Mouse (Mus musculus): ENCODE data around the gene Gm49358.

- no peak for TF ChIP-seq CTCF (conservative IDR thresholded peaks at IDR 0.05; ENCODE audit: insufficient read depth, insufficient read length, low read depth, low read length)
- TF ChIP-seq POLR2A (IDR thresholded peaks at IDR 0.05; ENCODE audit: low read depth, low read length) = no peak
These were observed 8.5 kb downstream of the Gm49358 start for GRCm38 (mm10) chr10:86772231-86772631.
